Mouse (Mus musculus): ENCODE data around the gene Amz2.
"Not testable (repeated sequence)": the region's sequence is repeated elsewhere in the genome, so short reads cannot be mapped to it uniquely, and the experiment has no call there.

Gene Amz2

DNA sequence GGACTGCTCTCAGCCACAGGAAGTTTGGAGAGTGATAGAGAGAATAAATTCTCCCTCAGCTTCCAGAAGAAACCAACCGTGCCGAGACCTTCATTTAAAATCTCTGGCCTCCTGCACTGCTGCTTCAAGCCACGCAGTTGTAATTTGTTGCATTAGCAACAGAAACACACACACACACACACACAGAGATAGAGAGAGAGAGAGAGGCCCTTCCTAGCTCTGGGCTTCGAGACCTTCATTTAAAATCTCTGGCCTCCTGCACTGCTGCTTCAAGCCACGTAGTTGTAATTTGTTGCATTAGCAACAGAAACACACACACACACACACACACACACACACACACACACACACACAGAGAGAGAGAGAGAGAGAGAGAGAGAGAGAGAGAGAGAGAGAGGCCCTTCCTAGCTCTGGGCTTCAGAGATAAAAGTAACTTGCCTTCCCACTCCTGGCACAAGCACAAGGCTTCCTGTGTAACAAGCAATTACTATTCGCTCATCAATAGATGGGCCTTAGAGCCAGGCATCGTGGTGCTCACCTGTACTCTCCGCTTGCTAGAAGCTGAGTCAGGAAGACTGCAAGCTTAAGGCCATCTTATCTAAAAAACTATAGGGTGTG lies 67.2 kb downstream of the Amz2 start:
- not testable (repeated sequence) for DNase-seq (ENCODE audit: low read depth, low spot score)

DNA sequence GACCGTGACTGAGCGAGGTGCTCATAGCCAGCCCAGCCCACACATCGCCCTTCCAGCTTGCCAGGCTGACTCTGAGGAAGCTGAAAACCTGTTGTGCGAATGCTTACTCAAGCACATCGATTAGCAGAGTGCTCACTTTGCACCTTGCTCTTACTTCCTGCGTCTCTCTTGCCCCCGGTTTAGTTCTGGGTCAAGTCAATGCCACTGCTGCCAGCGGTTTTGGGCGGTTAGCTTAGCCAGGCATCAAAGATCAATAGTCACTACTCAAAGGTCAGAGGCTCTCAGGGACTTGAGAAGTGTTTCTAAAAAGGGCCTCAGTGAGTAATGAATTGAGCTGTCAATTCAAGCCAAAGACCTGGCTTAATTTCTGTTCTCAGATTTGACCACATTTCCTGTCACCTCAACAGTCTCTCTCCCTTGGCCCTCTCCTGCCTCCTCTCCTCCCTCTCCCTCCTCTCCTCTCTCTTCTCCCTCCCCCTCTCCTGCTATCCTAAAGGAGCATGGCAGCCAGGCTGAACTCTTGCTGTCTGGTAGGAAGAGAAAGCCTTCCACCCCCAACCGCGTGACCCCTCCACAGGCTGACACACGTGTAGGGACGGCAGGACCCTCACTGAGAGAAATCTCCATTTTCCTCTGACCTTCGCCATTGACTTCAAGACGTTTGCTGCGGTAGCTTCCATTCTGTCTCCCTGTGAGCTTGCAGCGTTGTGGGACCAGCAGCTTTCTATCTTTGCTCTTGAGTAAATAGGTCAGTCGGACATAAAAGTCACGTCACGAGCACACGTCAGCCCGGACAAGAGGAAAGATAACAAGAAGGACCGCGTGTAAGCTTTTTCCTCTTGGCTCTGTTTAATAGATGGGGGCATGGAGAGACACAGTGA lies 69.4 kb downstream of the Amz2 start:
- DNase-seq (ENCODE audit: low read depth, low spot score), result no peak

DNA sequence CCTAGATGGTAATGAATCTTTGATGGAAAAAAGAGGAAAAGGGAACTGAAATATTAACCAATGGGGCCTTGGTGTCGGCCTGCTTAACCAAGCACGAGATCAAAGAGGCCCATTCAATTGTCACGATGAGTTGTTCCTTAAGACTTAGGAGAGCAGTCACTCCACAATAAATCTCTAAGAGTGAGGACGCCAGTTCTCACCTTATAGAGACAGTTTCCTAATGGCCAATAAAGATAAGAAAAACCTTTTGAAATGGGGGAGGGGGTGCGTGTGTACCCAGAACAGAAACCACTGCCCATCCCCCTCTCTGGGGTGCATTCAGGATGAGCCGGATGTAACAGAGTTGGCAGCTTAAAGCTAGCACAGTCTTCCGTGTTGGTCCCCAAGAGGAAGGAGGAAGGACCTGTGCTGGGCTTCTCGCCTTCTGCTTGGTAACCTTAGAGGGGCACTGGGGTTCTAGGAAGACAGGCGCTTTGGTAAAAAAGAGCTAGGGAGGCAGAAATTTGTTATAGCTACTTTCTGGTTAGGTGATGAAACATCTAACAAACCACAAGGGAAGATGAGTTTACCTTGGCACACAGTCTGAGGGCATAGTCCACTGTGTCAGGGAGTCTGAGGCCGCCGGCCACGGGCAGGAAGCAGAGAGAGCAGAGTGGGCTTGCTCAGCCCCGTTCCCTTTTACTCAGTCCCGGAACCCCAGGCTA lies 70.2 kb downstream of the Amz2 start:
- no peak for DNase-seq (ENCODE audit: low read depth, low spot score)

DNA sequence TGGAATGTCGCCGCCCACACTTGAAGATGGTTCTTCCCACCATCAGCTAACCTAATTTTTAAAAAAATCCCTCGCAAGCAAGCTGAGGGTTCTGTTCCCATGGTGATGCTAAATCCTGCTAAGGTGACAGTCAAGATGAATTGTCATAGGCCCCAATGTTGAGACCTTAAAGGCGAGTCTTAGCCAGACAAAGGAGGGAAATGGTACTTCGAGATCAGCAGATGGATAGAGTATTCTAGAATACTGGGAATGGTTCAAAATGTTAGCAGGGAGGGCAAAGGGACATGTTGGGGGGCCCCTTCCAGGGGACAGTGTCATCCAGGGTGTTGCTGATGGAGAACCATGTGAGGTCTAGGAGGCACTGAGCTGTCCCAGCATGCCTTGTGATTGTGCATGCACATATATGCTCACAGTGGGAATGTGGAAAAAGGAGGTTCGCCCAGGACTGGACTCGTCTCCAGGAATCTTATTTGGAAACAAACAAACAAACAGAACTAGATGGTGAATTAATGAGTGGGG lies 70.8 kb downstream of the Amz2 start:
- DNase-seq (ENCODE audit: low read depth, low spot score), result no peak

- no peak for DNase-seq (ENCODE audit: low read depth, low spot score)
These were observed 71.4 kb downstream of the Amz2 start for GRCm38 (mm10) chr11:109496996-109497714.

- DNase-seq (ENCODE audit: low read depth, low spot score), result no peak
These were observed 72.2 kb downstream of the Amz2 start for GRCm38 (mm10) chr11:109497990-109498389.

GRCm38 (mm10) chr11:109500206-109500605 lies 74.5 kb downstream of the Amz2 start:
- DNase-seq (ENCODE audit: low read depth, low spot score), result no peak

Measured in c-Kit-negative CD71-positive TER-119-positive erythroid progenitor cells, embryonic 14.5 days (primary cell).